Mouse (Mus musculus) midbrain, embryonic 12.5 days (tissue): ENCODE measurements around the gene Wipf1. TPM values are rescaled to one million over a fixed set of nuclear protein-coding genes. Genes with fewer than 3 reads are reported as not detected.

Source experiments
- ATAC-seq: fragments of 200-750 bp; cut with Nextera tagmentation; 2 replicates; pipeline ENCODE4 v1.8.0; 2017; ENCODE audit warnings: low read depth, moderate TSS enrichment, moderate library complexity; ENCODE audit not compliant: low FRiP score
- H3K27ac ChIP-seq: fragments of 300-500 bp; sonication (generic); replicated peaks from 2 replicates; pipeline ENCODE4 v1.5.1; 2016; ENCODE audit warnings: mild to moderate bottlenecking
- H3K27me3 ChIP-seq: fragments of 300-500 bp; sonication (generic); 2 replicates; pipeline ENCODE4 v1.6.1; 2016; ENCODE audit warnings: mild to moderate bottlenecking
- H3K36me3 ChIP-seq: fragments of 300-500 bp; sonication (generic); 2 replicates; pipeline ENCODE4 v1.6.1; 2016
- H3K4me1 ChIP-seq: fragments of 300-500 bp; sonication (generic); 2 replicates; pipeline ENCODE4 v1.6.1; 2016
- H3K4me2 ChIP-seq: fragments of 300-500 bp; sonication (generic); replicated peaks from 2 replicates; pipeline ENCODE4 v1.6.1; 2016; ENCODE audit warnings: mild to moderate bottlenecking, moderate library complexity
- H3K4me3 ChIP-seq: fragments of 300-500 bp; sonication (generic); 2 replicates; pipeline ENCODE4 v1.5.1; 2016; ENCODE audit warnings: mild to moderate bottlenecking
- H3K9ac ChIP-seq: fragments of 300-500 bp; sonication (generic); replicated peaks from 2 replicates; pipeline ENCODE4 v1.6.1; 2016; ENCODE audit warnings: mild to moderate bottlenecking, moderate library complexity
- H3K9me3 ChIP-seq: fragments of 300-500 bp; sonication (generic); 2 replicates; pipeline ENCODE4 v1.6.1; 2016; ENCODE audit warnings: mild to moderate bottlenecking
- WGBS: fragments of 180-500 bp; shearing (Covaris S2); methylation state at CpG from one replicate; pipeline ENCODE4 v1.1.7; 2016; 5-methylcytosine and 5-hydroxymethylcytosine counted together
- polyA plus RNA-seq: library from polyadenylated mRNA; unstranded; fragments of >200 nt; fragmentation: Nextera tagmentation; extraction: Ambion mirVana; gene quantifications from 2 replicates; pipeline ENCODE4 v1.2.1, GENCODE M21; 2016

The Wipf1 gene
- polyA plus RNA-seq, 1 experiment from 2014 or later = 5.3 TPM

DNA sequence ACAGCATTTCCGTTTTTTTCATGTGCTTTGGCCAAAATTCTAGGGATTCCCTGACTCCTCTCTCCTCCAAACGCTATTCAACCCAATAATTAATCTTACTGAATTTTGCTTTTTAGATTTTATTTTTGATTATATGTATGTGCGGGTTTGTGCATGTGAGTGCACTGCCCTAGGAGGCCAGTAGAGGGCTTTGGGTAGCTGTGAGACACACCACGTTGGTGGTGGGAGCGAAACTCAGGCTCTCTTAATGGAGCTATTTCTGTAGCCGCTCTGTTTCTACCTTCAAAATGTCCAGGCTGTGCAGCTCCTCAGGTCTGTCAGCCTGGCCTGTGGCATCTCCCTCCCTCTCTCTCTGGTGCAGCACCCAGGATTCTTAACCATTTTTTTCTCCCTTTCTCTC is 50.7 kb downstream of the Wipf1 start:
- no peak overlapping the region for H3K9ac ChIP-seq
- H3K27ac ChIP-seq = no peak overlapping the region
- no peaks in the 10 kb centered on the region for H3K9me3 ChIP-seq
- H3K36me3 ChIP-seq = no peaks in the 10 kb centered on the region
- no peaks in the 10 kb centered on the region for H3K27me3 ChIP-seq
- 0 out of 2 replicates have a peak, but pooled peaks cover under 1% of the 10 kb centered on the region for H3K4me1 ChIP-seq
- H3K4me2 ChIP-seq = no peak overlapping the region
- H3K4me3 ChIP-seq = no peak overlapping the region
- 87% methylated on average over 6 of the region's 6 CpGs for WGBS
- ATAC-seq = no peak

DNA sequence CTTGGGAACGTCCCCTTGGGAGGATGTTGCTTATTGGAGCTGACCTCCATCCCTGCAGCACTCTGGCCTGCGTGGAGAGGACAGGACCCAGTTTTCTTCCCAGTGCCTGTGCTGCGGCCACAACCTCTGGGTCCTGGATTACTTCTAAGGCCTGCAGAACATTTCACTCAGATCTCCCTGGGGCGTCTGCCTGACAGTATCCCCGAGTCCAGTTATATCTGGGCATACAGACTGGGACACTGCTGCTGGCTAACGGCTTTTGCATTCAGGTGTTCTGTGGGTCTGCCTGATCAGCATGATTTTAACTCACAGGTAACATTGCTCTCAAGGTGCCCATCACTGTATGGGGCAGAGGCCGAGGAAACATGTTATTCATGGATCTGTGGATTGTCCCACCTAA is 52.0 kb downstream of the Wipf1 start:
- ATAC-seq = no peak
- Histone ChIP-seq H3K4me1 (no peaks in the 10 kb centered on the region), H3K9me3 (no peaks in the 10 kb centered on the region), H3K4me3 (no peak overlapping the region), H3K27ac (no peak overlapping the region), H3K9ac (no peak overlapping the region), H3K36me3 (no peaks in the 10 kb centered on the region), H3K27me3 (no peaks in the 10 kb centered on the region), H3K4me2 (no peak overlapping the region)
- WGBS = 90% methylated on average over 7 of the region's 7 CpGs

DNA sequence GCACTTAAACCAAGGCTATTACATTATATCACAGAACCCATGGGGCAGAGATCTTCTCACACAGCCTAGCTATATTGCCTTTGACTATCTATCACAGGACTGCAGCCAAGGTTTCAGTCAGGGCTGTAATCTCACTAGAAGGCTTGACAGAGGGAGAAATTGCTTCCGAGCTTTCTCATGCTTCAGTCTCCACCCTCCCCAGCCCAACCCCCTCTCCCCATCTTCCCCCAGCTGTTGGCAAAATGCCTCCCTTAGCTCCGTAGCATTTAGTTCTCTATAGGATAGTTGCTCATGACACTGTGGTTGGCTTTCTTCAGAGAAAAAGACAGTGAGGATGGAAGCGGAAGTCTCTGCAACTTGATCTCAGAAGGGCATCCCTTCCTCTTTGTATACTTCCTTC is 54.0 kb downstream of the Wipf1 start:
- Histone ChIP-seq H3K4me3 (no peak overlapping the region), H3K27me3 (no peaks in the 10 kb centered on the region), H3K36me3 (no peaks in the 10 kb centered on the region), H3K27ac (no peak overlapping the region), H3K4me1 (no peaks in the 10 kb centered on the region), H3K9ac (no peak overlapping the region), H3K4me2 (no peak overlapping the region), H3K9me3 (no peaks in the 10 kb centered on the region)
- no peak for ATAC-seq
- WGBS = 73% methylated on average over 3 of the region's 3 CpGs

DNA sequence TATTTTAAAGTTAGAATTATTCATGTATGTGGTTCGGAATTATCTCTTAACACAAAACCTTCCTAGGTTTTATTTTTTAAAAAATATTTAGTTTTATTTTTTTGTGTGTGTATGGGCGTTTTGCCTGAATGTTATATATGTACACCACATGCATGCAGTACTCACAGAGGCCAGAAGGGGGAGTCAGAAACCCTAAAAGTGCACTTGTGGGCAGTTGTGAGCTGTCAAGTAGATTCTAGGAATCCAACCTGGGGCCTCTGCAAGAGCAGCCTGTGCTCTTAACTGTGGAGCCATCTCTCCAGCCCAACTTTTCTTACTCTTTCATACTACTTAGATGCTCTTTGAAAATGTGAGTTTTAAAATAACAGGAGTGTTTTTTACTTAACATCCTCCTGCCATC is 57.4 kb downstream of the Wipf1 start:
- Histone ChIP-seq H3K9ac (no peak overlapping the region), H3K4me3 (no peak overlapping the region), H3K27me3 (no peaks in the 10 kb centered on the region), H3K27ac (no peak overlapping the region), H3K4me2 (no peak overlapping the region), H3K4me1 (no peaks in the 10 kb centered on the region), H3K9me3 (no peaks in the 10 kb centered on the region), H3K36me3 (no peaks in the 10 kb centered on the region)
- WGBS = 89% methylated on average over 2 of the region's 2 CpGs
- no peak for ATAC-seq

DNA sequence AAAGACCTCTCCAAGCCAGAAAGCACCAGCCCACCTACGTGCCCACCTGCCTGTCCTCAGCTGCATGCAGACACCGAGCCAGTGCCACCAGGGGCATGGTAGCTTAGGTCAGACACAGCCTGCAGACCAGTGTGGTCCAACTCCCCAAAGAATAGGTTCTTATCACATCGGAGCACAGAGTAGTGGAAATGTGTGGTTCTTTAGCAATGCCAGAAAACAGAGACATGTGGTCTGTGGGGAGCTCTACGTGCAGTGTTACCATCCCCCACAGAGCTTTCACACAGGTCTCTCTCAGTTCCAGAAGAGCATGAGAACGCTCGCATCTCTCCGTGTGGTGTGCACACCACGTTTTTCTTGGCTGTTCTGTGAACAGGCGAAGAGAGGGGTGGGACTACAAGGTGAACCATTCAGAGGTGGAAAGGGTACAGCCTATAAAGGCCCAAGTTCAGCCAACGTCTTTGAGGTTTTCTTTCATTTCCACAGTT is 59.3 kb downstream of the Wipf1 start:
- no peak overlapping the region for H3K4me2 ChIP-seq
- H3K9me3 ChIP-seq = no peaks in the 10 kb centered on the region
- no peaks in the 10 kb centered on the region for H3K27me3 ChIP-seq
- no peaks in the 10 kb centered on the region for H3K36me3 ChIP-seq
- no peak overlapping the region for H3K4me3 ChIP-seq
- H3K27ac ChIP-seq = no peak overlapping the region
- H3K4me1 ChIP-seq = no peaks in the 10 kb centered on the region
- no peak for ATAC-seq
- WGBS = 87% methylated on average over 10 of the region's 10 CpGs
- H3K9ac ChIP-seq = no peak overlapping the region

DNA sequence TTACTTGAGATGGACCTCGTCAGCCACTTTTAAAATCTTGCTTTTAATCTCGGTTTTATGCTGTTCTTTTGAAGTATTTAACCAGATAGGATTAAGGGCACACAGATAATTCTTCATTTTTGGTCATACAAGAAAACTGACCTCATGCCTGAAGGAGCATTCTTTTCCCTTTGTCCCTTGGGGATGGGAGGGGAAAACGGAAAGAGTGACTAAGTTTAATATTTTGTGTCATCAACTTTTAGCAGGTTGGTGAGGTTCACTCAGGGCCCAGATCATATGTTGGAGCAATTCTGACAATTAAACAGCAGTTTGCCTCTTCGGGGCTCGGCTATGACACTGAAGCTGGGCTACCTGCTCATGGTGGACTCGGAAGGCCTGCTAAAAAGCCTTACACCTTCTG is 60.0 kb downstream of the Wipf1 start:
- H3K9me3 ChIP-seq = no peaks in the 10 kb centered on the region
- no peak overlapping the region for H3K4me3 ChIP-seq
- no peak for ATAC-seq
- H3K36me3 ChIP-seq = no peaks in the 10 kb centered on the region
- no peak overlapping the region for H3K9ac ChIP-seq
- no peaks in the 10 kb centered on the region for H3K4me1 ChIP-seq
- 88% methylated on average over 6 of the region's 6 CpGs for whole genome bisulfite sequencing
- H3K4me2 ChIP-seq = no peak overlapping the region
- no peak overlapping the region for H3K27ac ChIP-seq
- H3K27me3 ChIP-seq = no peaks in the 10 kb centered on the region

DNA sequence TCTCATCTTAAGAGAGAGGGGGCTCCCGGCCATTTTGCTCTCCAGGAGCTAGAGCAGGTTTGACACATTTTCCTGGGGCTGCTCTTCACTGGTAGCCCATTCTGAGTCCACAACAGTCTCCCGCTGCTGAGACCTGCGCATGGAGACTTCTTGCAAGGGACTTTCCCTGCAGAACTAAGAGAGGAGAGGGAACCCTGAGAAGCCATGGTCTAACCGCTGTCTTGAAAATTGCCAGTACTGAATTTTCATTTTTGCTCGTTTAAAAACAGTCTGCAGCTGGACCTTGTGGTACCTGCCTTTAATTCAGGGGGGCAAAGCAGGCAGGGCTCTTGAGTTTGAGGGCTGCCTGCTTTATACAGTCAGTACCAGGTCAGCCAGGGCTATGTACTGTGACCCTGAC is 60.5 kb downstream of the Wipf1 start:
- no peak overlapping the region for H3K4me3 ChIP-seq
- H3K27me3 ChIP-seq = no peaks in the 10 kb centered on the region
- H3K9me3 ChIP-seq = no peaks in the 10 kb centered on the region
- WGBS = 92% methylated on average over 5 of the region's 5 CpGs
- H3K36me3 ChIP-seq = no peaks in the 10 kb centered on the region
- ATAC-seq = no peak
- no peak overlapping the region for H3K4me2 ChIP-seq
- H3K27ac ChIP-seq = no peak overlapping the region
- no peaks in the 10 kb centered on the region for H3K4me1 ChIP-seq
- H3K9ac ChIP-seq = no peak overlapping the region

DNA sequence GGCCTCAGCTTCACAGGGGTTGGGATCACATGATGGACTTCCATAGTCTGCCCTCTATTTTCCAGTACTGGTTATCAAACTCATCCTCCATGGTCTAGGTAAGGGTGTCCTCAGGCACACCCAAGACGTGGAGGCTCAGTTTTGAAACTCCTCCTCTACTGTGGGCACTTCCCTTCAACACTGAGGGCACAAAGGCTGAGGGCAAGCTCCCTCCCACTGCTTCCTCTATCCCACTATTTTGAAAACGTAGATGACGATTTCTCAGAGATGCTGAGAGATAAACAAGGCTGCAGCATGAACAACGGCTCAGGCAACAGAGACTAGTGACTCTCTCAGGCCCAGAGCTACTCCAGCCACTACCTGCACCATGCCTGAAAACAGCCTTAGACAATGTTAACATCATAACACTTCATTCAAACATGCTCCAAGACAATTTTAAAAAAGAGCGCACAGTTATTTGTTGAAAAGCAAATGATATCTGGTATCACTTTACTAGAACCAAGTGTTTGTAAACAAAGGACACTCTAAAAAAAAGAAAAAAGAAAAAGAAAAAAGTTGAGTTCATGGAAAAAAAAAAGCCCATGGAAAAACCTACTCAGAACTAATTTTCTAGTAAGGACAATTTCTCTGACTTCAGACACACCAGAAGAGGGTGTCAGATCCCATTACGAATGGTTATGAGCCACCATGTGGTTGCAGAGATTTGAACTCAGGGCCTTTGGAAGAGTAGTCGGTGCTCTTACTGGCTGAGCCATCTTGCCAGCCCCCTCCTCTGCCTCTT is 62.3 kb downstream of the Wipf1 start:
- Histone ChIP-seq H3K4me3 (no peak overlapping the region), H3K27me3 (no peaks in the 10 kb centered on the region), H3K9me3 (no peaks in the 10 kb centered on the region), H3K36me3 (no peaks in the 10 kb centered on the region), H3K9ac (no peak overlapping the region), H3K27ac (no peak overlapping the region), H3K4me1 (no peaks in the 10 kb centered on the region), H3K4me2 (no peak overlapping the region)
- WGBS = 89% methylated on average over 7 of the region's 7 CpGs
- ATAC-seq = no peak

DNA sequence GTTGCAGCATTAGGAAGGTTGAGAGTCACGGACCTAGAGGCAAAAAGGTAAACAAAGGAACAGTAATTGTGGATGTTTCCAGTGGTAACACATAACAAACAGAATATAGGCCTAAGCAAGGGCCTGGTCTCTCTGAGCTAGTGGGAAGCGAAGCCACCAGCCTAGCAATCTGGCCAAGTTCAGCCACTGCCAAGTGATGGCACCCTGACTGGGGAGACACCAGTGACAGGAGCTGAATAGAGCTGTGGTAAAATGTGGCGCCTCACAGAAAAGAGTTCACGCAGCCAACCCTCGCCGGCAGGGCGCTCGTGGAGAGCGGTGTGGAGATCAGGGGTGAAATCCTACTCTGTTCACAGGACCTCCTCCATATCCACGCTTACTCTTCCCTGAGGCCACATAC is 63.1 kb downstream of the Wipf1 start:
- 94% methylated on average over 10 of the region's 10 CpGs for WGBS
- H3K27me3 ChIP-seq = no peaks in the 10 kb centered on the region
- no peaks in the 10 kb centered on the region for H3K36me3 ChIP-seq
- H3K4me1 ChIP-seq = no peaks in the 10 kb centered on the region
- H3K27ac ChIP-seq = no peak overlapping the region
- no peak overlapping the region for H3K4me3 ChIP-seq
- no peak for ATAC-seq
- H3K4me2 ChIP-seq = no peak overlapping the region
- H3K9ac ChIP-seq = no peak overlapping the region
- H3K9me3 ChIP-seq = no peaks in the 10 kb centered on the region

DNA sequence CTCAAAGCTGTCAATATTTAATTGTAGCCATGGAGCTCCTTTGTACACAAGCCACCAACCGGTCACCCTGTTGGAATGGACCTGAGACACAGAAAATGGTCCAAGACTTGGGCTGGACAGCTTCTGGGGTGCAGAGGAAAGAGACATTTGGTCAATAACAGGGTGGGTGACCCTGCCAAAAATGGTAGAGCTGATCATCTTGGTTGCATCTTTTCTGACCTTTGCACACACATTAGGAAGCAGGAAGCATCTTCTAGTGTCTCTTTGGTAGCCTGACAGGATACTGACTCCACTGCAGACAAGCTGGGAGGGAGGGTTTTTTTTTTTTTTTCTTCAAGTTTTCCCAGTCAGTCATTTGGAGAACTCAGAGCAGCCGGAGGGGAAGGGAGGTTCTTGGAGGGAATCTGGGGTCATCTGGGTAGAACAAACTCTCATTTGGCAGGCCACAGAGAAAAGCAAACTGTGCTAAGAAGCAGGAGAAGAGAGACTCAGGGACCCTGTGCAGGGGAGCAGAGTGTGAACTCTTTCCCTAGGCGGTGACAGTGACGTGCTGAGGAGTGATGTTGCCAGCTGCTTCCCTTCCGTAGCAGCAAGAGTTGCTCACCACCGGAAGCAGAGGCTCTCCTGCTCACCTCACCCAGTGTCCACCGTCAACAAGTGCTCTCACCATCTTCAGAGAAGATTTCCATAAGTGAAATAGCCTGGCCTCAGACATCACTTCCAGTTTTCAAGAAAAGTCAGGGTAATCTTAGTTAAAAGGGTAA is 65.9 kb downstream of the Wipf1 start:
- Histone ChIP-seq H3K27ac (no peak overlapping the region), H3K4me1 (no peaks in the 10 kb centered on the region), H3K36me3 (no peaks in the 10 kb centered on the region), H3K9me3 (no peaks in the 10 kb centered on the region), H3K9ac (no peak overlapping the region), H3K4me2 (no peak overlapping the region), H3K4me3 (no peak overlapping the region), H3K27me3 (no peaks in the 10 kb centered on the region)
- no peak for ATAC-seq
- WGBS = 61% methylated on average over 7 of the region's 7 CpGs

DNA sequence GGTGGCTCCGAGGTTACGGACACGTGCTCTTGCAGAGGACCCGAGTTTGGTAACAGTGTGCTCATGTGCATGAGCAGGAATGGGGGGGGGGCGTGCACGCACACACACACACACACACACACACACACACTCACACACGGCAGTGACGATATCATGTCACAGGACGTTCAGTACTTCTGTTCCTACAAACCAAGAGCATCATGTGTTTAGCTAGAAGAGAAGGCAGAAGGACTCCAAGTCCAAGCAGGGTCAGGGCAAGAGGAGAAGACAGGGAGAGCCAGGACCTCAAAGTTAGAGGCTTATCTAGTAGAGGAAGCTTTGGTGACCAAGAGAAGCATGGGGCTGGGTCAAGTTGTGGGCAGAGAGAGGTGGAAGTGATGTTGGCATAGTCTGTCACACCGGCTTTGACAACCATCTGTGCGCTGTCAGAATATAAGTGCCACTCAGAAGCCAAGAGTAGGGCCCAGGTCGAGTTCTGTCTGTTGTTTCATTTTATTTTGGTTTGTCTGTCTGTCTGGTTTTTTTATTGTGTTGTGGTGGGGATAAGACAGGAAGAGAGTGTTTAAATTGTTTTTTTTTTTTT is 66.7 kb downstream of the Wipf1 start:
- H3K9me3 ChIP-seq = no peaks in the 10 kb centered on the region
- no peaks in the 10 kb centered on the region for H3K27me3 ChIP-seq
- no peak overlapping the region for H3K4me3 ChIP-seq
- no peak overlapping the region for H3K9ac ChIP-seq
- H3K36me3 ChIP-seq = no peaks in the 10 kb centered on the region
- H3K27ac ChIP-seq = no peak overlapping the region
- WGBS = 93% methylated on average over 12 of the region's 12 CpGs
- no peak for ATAC-seq
- H3K4me2 ChIP-seq = no peak overlapping the region
- no peaks in the 10 kb centered on the region for H3K4me1 ChIP-seq

DNA sequence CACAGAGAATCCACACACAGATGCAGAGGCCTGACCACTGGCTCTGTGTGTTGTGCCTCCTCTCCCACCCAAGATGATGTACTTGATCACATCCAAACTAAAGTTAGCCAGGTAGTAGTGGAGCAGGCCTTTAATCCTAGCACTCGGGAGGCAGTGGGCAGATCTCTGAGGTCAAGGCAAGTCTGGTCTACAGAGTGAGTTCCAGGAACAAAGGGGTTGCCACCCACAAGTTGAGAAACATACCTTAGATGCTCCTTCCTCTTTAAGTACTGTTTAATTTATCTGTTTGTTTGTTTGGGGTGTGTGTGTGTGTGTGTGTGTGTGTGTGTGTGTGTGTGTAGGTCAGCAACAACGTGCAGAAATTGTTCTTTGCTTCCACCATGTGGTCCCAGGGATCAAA is 67.3 kb downstream of the Wipf1 start:
- no peaks in the 10 kb centered on the region for H3K4me1 ChIP-seq
- no peak overlapping the region for H3K4me2 ChIP-seq
- H3K9me3 ChIP-seq = no peaks in the 10 kb centered on the region
- no peak for ATAC-seq
- no peaks in the 10 kb centered on the region for H3K27me3 ChIP-seq
- no peak overlapping the region for H3K4me3 ChIP-seq
- no peak overlapping the region for H3K27ac ChIP-seq
- 94% methylated on average over 2 of the region's 2 CpGs for WGBS
- H3K36me3 ChIP-seq = no peaks in the 10 kb centered on the region
- no peak overlapping the region for H3K9ac ChIP-seq
